Mouse (Mus musculus): Measurements from ENCODE around the gene Alg5.
"Not testable (repeated sequence)": the region's sequence is repeated elsewhere in the genome, so short reads cannot be mapped to it uniquely, and the experiment has no call there.

Alg5 gene

DNA sequence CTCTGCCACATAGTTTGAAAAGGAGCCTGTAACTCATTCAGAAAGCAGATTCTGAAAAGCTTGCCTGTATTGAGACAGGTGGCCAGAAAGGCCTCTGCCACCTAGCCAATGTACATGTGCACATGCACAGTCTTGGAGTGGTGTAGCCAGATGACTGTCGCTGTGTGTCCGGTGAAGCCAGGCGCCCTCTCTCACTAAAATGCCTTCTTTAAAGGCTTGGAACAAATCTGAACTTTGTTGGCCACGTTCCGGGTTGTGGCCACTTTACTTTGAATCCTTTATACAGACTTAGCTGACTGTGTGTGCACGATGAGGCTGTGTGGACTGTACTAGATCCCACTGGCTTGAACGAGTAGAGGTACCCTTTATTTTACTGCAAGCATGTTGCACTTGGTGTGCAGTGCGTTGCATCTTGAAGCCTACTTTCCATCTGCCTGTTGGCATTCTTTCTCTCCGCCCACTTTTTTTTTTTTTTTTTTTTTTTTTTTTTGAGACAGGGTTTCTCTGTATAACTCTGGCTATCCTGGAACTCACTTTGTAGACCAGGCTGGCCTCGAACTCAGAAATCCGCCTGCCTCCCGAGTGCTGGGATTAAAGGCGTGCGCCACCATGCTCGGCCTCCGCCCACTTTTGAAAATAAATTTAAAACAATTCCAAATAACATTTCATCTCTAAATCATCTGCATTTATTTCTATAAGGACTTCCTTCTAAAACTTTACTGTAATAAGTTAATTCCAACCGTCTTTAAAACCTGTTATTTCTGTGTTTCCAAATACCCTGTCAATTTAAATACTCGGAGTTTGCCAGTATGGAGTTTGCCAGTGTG, 975 bp downstream of the Alg5 start:
- no peak for DNase-seq (ENCODE audit: low read depth, low spot score)

GRCm38 (mm10) chr3:54737317-54737716, 2.0 kb downstream of the Alg5 start:
- DNase-seq (ENCODE audit: low read depth, low spot score): no peak

DNA sequence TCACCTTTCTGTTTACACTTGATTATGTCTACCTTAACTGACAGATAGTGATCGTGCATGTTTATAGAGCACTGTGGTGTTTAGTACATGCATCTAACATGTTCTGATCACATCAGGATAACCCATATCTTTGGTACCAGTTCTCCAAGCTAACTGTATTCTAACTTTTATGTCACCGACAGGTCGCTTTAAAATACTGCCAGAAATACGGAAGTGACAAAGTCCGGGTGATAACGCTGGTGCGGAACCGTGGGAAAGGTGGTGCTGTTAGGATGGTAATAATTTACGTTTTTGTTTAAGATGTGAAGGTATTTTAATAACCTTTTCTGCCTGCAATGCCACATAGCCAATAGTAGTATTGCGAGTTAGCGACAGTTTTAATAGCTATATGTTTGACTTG, 6.6 kb downstream of the Alg5 start:
- DNase-seq (ENCODE audit: low read depth, low spot score): no peak

DNA sequence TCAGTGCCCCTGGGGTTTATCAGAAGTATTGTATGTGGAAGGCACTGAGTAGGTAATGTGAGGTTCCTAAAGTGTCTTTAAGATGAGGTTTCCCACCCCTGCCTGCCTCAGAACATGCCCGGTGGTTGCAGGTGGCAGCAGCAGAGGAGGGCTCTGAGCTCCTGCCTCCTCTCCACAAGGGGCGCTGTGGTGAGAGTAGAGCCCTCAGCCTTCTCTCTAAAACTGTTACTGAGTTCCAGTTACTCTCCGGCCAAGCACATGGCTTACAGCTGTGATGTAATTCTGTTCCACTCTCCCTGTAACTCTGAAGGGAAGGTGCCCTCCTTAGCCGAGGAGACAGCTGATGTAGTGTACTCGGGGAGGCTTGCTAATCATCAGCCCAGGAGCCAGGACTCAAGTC, 10.5 kb downstream of the Alg5 start:
- no peak for DNase-seq (ENCODE audit: low read depth, low spot score)

DNA sequence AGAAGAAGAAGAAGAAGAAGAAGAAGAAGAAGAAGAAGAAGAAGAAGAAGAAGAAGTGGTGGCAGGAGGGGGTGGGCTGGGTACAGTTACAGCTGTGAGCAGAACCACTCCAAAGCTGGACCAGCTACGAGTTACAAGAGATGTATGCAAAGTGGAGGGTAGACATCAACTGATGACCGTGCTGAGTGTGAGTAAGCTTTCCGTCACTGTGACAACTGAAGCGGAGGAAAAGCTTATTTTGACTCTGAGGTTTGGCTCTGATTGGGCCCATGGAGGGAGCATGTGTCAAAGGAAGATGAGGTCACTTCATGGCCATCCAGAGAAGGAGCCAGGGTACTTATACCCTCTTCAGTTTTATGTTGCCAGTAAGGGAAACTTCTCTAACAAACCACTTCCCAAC, 18.1 kb downstream of the Alg5 start:
- DNase-seq (ENCODE audit: low read depth, low spot score): no peak

GRCm38 (mm10) chr3:54755145-54756041, 20.1 kb downstream of the Alg5 start, which contains the start of gene Smad9:
Smad9 (plus strand) TSS chr3:54755582.
- DNase-seq (ENCODE audit: low read depth, low spot score): no peak

GRCm38 (mm10) chr3:54756058-54756457, 20.7 kb downstream of the Alg5 start:
- DNase-seq (ENCODE audit: low read depth, low spot score): no peak

DNA sequence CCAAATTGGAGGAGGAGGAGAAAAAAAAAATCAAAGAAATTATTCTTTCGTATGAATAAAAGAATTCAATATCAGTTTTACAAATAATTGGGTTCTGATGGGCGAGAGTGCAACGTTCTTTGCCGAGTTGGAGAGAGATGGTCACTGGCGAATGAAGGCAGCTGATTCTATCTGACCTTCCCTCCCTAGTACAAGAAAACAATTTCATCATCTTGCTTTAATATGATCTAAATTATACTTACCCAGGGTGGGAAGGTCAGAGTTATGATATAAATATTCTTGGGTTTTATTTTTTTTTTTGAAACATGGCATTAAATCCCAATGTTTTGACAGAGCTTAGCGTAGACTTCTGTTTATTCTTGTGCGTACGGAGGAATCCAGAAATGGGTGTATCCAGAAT, 22.1 kb downstream of the Alg5 start:
- DNase-seq (ENCODE audit: low read depth, low spot score): no peak

DNA sequence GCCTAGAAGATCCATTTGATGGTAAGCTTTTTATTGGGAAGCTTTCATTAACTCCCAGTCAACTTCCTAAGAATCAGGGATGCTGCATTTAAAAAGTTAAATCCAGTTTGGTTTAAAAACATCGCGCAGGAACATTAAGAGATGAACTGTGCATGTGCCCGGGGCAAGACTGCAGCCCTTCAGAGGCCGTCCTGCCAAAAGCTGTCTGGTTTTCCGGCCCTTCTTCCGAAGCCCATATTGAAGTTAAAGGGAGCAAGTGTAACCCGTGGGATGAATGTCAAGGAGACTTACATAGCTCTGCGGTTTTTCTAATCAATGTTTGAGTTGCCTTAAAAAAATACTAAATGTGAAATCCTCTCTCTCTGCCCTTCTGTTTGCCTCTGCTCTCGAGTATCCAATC, 23.9 kb downstream of the Alg5 start:
- DNase-seq (ENCODE audit: low read depth, low spot score): no peak

DNA sequence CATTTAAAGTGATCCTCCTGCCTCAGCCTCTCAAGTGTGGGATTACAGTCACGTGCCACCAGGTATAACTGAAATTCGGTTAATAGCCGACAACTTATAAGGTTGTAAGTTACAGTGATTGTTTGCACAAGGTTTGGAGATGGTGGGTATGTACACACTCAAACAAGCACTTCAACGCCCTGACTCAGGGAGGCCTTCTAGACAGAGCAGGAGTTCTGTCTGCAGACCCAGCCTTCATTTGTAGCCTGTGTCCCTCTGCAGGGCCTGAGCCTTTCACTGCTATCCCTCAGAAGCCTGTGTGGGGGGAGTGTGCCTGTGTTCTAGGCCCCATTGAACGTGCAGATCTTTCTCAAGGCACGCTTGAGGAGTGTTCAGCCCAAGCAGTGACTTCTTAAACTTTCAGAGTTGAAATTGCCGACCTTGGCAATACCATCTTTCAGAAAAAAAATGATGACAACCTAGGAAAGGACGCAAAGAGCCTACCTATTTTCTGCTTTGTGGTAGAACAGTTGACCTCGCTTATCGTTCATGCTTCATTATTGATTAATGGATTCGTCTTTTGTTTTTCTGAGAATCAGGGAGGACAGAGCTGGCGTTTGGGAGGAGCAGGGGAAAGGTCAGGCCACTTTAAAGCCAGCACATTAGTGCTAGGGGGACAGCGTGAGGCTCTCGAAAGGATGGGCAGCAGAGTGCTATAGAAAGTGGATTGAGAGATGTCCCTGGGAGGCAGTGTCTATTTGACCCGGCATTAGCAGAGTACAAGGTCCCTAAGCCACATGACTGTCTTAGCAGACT, 25.2 kb downstream of the Alg5 start:
- no peak for DNase-seq (ENCODE audit: low read depth, low spot score)

GRCm38 (mm10) chr3:54761258-54761657, 25.9 kb downstream of the Alg5 start:
- DNase-seq (ENCODE audit: low read depth, low spot score): no peak

DNA sequence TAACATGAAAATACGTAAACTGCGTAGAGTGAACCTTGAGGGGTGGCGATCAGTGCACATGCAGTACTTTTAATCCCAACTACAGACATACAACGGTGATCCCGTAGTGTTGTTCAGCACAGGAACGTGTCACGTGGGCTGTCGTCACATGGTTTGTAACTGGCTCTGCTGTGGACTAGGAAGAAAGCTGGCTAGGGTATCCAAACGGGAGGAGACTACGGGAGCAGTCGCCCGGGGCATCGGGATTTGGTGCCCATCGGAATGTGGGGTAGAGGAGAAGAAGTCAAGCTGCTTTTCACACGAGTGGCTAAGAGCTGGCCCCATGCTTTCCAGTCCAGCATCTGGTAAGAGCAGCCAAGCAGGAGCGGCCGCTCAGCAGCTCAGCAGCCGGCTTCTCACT, 29.1 kb downstream of the Alg5 start:
- DNase-seq (ENCODE audit: low read depth, low spot score): no peak

DNA sequence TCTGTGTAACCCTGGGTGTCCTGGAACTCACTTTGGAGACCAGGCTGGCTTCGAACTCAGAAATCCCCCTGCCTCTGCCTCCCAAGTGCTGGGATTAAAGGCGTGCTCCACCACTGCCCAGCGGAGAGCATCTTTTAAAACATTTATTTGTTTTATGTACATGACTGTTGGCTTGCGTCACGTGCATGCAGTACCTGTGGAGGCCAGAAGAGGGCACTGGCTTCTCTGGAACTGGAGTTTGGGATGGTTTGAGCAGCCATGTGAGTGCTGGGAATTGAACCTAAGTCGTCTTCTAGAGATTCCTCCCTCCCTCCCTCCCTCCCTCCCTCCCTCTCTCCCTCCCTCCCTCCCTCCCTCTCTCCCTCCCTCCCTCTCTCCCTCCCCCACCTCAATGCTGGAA, 30.2 kb downstream of the Alg5 start:
- DNase-seq (ENCODE audit: low read depth, low spot score): not testable (repeated sequence)

DNA sequence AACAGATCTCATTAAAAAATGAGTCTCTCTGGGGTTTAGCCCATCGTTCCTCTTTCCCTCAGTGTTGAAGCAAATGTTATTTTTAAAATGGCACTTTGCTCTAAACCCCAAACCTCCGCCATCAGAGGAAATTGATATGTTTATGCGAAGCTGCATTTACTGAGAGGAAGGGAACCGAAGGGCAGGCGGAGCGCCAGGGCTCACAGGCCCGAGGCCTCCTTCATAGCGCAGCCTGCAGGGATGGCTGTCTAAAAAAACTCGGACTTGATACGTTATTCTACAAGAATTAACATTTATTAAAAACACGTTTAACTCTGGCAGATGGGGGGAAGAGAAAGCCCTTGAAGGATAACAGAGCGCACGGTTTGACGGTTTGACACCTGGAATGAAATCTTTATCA, 30.7 kb downstream of the Alg5 start:
- no peak for DNase-seq (ENCODE audit: low read depth, low spot score)

- no peak for DNase-seq (ENCODE audit: low read depth, low spot score)
Measured at GRCm38 (mm10) chr3:54766811-54767210, 31.5 kb downstream of the Alg5 start.

DNA sequence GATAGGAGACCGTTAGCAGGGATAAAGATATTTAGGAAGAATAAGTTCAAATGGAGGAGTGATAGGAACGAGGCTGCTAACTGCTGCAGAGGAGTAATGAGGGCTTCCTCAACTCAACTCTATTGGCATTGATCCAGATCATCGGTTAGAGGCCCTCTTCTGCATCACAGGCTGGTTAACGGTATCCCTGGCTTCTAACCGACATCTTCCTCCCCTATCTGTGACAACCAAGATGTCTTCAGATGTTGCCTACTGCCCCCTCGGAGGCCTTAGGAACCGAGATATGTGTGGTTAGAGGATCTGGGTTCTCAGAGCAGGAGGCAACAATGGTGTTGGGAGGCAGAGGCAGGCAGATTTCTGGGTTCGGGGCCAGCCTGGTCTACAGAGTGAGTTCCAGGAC, 33.3 kb downstream of the Alg5 start:
- DNase-seq (ENCODE audit: low read depth, low spot score): no peak

GRCm38 (mm10) chr3:54769349-54770275, 34.3 kb downstream of the Alg5 start:
- no peak for DNase-seq (ENCODE audit: low read depth, low spot score)

DNA sequence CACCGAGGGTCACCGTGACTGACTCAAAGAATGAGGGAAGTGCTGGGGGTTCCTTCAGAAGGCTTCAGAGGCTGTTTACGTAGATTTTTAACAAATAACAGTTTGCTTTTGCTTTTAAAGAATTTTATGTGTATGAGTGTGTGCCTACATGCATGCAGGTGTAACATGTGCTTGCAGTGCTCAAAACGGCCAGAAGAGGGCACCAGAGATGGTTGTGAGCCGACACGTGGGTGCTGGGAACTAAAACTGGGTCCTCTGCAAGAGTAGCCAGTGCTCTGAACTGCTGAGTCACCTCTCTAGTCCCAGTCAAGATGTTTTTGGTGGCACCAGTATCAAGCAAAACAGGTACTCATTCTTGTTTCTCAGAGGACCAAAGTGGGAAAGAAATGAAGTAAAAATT, 38.3 kb downstream of the Alg5 start:
- no peak for DNase-seq (ENCODE audit: low read depth, low spot score)

DNA sequence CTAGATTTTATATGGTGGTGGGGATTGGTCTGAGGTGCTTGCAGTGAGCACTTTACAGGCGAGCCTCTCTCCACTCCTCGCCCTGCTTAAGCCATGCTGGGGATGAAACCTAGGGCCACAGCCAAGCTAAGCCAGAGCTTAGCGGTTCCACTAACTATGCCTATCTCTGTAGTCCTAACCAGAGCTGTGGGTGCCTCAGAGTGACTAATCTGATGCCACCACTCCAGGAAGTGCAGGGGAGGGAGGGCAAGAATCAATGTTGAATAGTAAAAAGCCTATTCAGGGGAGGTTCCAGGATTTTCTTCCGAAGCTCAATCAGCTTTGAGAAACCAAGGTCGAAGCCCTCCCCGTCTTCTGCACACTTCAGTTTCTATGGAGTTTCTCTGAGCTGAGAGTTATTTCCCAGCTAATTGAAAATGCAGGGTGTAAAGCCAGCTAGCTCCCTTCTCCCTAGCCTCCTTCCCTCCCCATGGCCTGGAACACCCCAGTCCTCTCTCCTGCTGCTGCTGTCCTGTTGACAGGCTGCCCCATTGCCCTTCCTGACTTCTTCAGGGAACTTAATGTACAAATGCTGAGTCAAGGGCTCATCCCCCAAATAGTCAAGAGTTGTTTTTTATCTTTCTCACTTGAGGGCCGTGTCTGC, 40.8 kb downstream of the Alg5 start:
- no peak for DNase-seq (ENCODE audit: low read depth, low spot score)

- no peak for DNase-seq (ENCODE audit: low read depth, low spot score)
Measured at GRCm38 (mm10) chr3:54790601-54791000, 55.3 kb downstream of the Alg5 start.
